Mouse (Mus musculus) spleen, adult 12 weeks (tissue): ENCODE results near the gene Gm10570.

Experiments
- DNase-seq: peaks from one replicate; pipeline ENCODE4 v3.0.0; 2022; ENCODE audit warnings: low spot score

The Gm10570 gene

DNA sequence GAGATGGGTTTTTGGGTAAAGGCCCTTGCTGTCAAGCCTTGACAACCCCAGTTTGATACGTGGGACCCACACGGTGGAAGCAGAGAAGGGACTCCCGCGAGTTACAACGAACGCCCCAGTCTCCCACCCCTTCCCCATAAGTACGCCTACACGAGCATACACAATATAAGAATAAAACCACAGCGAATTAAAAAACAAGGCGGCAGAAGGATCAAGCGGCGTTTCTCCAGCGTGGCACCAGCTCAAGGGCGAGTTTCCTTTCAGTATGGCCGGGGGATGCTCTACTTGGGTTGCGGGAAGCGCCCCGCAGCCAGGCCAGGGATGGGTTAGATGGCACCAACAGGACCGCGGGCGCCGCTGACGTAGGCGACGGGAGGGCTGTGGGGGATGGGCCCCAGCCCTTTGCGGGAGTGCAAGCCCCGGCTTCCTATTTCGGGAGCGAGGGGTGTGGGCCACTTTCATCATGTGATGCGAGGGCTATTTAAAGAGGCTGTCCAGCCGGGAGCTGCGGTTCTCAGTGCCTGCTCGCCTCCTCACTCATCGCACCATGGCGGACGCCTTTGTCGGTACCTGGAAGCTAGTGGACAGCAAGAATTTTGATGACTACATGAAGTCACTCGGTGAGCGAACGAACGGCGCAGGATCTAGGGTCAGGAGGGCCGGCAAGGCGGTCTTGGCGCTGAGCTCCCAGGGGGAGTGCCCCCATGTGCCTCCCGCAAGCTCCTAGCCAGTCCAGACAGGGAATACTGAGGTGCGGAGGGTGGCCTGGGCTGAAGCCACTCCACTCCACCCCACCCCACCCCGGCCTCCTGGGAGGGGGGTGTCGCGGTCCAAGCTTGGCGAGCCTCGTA, at the start of gene Gm10570, which contains the start of gene Fabp3:
TSS of gene Gm10570 (minus strand) at position 444 of the 851 bp plus-strand sequence.
TSS of gene Fabp3 (plus strand) at position 365 of the 851 bp plus-strand sequence.
- DNase-seq, result no peak

DNA sequence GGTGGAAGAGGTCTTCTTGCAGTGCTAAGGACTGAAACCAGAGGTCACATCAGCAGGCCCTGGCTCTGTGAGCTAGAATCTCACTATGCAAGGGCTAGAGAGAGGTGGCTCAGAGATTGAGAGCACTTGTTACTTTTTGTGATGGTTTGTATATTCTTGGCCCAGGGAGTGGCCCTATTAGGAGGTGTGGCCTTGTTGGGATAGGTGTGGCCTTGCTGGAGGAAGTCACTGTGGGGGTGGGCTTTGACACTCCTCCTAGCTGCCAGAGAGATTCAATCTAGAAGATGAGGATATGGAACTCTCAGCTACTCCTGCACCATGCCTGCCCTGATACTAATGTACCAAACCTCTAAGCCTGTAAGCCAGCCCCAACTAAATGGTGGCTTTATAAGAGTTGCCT, 49.5 kb upstream of the Gm10570 start:
- no peak for DNase-seq

DNA sequence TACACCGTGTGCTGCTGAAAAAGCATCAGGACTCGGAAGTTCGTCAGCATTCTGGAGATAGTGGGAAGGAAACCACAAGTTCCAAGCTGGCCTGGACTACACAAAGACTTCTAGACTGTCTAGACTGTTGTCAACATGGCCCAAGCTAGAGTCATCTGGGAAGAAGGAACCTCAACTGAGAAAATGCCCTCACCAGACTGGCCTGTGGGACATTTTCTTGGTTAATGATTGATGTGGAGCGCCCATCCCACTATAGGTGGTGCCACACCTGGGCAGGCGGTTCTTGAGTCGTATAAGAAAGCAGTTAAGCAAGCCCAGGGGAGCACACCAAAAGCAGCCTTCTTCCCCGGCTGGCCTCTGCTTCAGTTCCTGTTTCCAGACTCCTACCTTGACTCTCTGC, 44.1 kb upstream of the Gm10570 start:
- DNase-seq, result no peak

DNA sequence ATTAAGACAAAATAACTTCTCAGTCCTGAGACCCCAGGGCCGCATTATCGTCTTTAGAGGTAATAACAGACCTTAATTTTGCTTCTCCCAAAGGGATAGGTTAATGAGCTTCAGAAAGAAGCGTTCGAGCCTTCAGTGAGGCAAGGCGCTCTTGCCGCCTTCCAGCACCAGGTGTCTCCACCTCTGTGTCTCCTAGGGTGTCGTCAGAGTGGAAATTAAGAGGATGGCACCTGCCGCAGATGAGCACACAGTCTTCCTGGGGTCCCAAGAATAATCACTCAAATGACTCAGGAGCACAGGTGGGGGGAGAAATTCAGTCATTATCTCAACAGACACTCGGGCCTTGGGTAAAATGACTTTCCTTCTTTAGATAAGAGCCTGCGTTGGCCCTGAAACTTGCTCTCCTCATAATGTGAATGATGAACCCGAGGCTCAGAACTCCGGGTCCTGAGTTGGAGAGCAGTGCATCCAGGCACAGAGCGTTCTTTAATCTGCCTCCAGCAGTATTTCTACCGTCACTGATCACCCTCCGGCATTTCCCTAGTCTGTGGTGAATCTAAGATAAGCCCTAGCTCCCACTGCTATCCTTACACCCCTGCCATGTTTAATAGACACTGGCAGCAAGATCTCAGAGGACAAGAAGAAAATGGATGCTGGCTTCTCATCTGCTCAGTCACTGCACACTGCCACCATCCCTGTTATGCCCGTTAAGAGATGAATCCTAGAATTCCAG, 42.4 kb upstream of the Gm10570 start:
- no peak for DNase-seq

- DNase-seq, result no peak
These were observed 41.2 kb upstream of the Gm10570 start for GRCm38 (mm10) chr4:130349666-130350065.

- DNase-seq, result peak; percentile 35
These were observed 33.2 kb upstream of the Gm10570 start for GRCm38 (mm10) chr4:130341691-130342090.

DNA sequence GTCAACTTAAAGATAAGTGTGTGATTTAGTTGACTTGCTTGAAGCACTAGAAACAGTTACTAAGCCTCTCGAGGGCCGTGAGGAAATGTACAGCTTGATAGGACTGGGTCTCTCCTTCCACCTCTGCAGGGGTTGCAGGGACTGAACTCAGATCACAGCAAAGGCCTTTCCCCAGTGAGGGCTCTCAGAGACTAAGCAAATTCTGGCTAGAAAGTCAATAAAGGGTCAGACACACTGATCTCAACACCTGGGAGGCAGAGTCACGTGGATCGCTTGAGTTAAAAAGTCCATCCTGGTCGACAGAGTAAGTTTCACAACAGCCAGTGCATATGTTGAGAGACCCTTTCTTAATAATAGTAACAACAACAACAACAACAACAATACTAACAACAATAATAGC, 27.4 kb upstream of the Gm10570 start:
- no peak for DNase-seq

GRCm38 (mm10) chr4:130327366-130327765, 18.9 kb upstream of the Gm10570 start:
- DNase-seq, result no peak

GRCm38 (mm10) chr4:130325446-130325845, 17.0 kb upstream of the Gm10570 start:
- DNase-seq, result no peak

DNA sequence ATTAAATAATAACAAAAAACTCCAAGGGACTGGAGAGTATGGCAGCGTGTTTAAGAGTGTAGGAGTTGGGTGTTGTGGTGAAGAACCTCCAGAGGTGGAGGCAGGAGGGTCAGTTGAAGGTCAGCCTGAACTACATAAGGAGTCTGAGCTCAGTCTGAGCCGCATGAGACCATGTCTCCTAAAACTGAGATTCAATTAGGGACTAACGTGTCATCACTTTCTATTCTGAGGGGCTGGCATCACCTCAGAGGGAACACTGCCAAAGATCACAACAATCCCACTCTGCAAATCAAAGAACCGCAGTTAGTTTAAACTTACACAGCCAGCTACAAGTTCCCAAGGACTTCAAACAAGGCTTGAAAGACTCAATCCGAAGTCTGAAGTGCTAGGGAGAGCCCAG, 15.1 kb upstream of the Gm10570 start:
- DNase-seq, result no peak

GRCm38 (mm10) chr4:130323165-130323564, 14.7 kb upstream of the Gm10570 start:
- DNase-seq, result no peak

DNA sequence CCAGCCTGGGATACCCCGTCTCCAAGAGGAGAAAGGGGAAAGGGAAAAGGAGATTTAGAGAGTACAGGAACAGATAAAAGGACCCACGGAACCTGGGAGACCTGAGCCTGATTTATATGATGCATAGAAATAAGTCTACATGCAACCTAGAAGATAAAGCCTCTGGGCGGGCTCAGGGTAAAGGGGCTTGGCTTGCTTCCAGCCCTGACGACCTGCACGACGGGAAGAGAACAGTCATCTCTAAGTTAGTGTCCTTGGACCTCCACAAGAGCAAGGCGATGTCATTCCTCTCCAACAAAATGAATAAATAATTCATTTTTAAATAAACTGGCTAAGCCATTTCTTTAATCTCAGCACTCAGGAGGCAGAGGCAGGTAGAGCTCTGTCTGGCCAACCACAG, 14.1 kb upstream of the Gm10570 start:
- DNase-seq, result no peak

- no peak for DNase-seq
These were observed 13.2 kb upstream of the Gm10570 start for GRCm38 (mm10) chr4:130321640-130322039.

DNA sequence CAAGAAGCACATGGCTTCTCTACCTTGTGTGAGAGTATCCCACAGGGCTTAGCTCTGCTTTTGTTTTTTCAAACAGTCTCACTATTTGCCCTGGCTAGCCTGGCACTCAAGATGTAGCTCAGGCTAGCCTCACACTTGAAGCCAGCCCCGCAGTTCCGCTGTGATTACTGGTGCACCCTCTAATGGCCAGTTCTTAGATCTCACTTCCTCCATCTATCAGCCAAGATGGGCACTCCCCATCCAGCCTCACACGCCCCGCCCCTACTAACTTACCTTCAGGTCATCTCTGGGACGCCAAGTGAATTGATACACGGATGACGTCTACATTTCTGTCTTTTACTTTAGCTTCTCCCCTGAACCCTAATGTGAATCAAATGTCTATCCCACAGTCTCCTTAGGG, 11.1 kb upstream of the Gm10570 start:
- no peak for DNase-seq

GRCm38 (mm10) chr4:130318122-130318521, 9.6 kb upstream of the Gm10570 start:
- DNase-seq, result no peak

- DNase-seq, result no peak
These were observed 8.2 kb upstream of the Gm10570 start for GRCm38 (mm10) chr4:130316691-130317090.

DNA sequence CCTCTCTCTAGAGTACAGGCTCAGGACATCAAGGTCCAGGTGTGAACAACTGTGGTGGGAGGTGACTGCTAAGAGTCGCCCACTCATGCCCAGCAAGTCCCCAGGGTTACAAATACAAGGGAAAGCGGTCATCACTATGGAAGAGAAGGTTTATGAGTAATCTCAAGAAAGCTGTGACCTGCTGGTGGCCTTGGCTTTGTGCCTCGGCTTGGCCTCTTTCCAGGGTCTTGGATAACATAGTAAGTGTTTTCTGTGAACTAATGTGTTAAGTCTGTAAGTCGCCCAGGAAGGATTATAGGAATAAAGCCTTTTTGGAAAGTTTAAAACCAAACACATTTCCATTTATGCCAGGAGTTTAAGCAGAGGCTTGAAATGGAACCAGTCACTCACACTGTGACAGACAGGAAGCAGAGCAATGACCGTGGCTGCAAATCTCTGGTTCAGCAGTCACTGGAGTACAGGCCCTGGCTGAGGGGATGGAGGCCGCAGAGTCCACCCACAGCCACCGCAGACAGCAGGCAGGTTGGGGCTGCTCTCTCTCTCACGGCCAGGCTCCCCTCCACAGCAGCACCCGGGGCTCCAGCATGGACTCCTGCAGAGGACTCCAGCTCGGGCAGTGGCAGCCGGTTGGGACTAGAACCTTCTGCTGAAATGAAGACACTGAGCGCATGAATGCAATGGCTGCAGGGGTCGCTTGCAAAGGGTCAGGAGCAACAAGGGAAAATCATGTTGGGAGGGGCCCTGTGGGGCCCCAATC, 7.5 kb upstream of the Gm10570 start:
- no peak for DNase-seq

GRCm38 (mm10) chr4:130313552-130313951, 5.1 kb upstream of the Gm10570 start:
- DNase-seq, result no peak

GRCm38 (mm10) chr4:130312526-130312925, 4.1 kb upstream of the Gm10570 start:
- no peak for DNase-seq

DNA sequence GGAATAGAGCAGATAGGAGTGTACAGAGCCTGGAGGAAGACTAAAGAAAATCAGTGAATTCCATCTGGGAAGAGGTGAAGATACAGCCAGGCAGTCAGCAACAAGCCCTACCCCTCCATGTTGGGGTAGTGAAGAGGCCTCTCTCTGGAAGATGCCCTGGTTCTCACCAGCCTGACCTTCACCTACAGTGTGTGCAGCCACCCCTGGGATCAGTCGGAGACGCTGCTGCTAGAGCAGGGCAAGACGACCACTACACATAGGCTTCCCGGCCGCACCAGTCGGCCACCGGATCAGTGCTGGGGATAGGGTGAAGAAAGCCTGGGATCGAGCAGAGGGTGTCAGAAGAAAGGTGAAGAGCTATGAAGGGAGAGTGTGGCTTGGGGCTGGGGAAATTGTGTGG, 780 bp upstream of the Gm10570 start:
- DNase-seq, result no peak

GRCm38 (mm10) chr4:130307851-130308230, 633 bp downstream of the Gm10570 start:
- DNase-seq, result no peak

GRCm38 (mm10) chr4:130306796-130307630, 1.5 kb downstream of the Gm10570 start:
- DNase-seq, result no peak
